Mouse (Mus musculus) lung, adult 18-20 months (tissue): ENCODE measurements around the gene Olfr273.
"Not testable (repeated sequence)": the region's sequence is repeated elsewhere in the genome, so short reads cannot be mapped to it uniquely, and the experiment has no call there.

Experiments
- DNase-seq, 2 experiments: peaks; one replicate each; pipeline ENCODE4 v3.0.0; 2022; ENCODE audit warnings: mixed read lengths in 2 of 2

Olfr273 gene

GRCm38 (mm10) chr4:52859136-52859535 lies at the start of gene Olfr273:
Gene Olfr273 (minus strand): TSS chr4:52859236.
- no peak for DNase-seq

- no peak for DNase-seq
These were observed 5.1 kb upstream of the Olfr273 start for GRCm38 (mm10) chr4:52864156-52864555.

- no peak for DNase-seq
These were observed 9.4 kb downstream of the Olfr273 start for GRCm38 (mm10) chr4:52849672-52850071.

- no peak for DNase-seq
These were observed 9.9 kb downstream of the Olfr273 start for GRCm38 (mm10) chr4:52849039-52849635.

GRCm38 (mm10) chr4:52845411-52845810 lies 13.6 kb downstream of the Olfr273 start:
- DNase-seq: not testable (repeated sequence)

- no peak for DNase-seq
These were observed 37.7 kb downstream of the Olfr273 start for GRCm38 (mm10) chr4:52821375-52821774.

GRCm38 (mm10) chr4:52814304-52814703 lies 44.7 kb downstream of the Olfr273 start, which contains the start of gene Olfr275:
Gene Olfr275 (plus strand): TSS chr4:52814604.
- DNase-seq: no peak

- DNase-seq: no peak
These were observed 47.2 kb downstream of the Olfr273 start for GRCm38 (mm10) chr4:52811871-52812270.
